Mouse (Mus musculus) layer of hippocampus, adult 8-10 months (tissue): ENCODE measurements around the gene Stk24. TPM values are rescaled to one million over a fixed set of nuclear protein-coding genes. Genes with fewer than 3 reads are reported as not detected.

Experiments used
- DNase-seq, 2 experiments: peaks; one replicate each; pipeline ENCODE4 v3.0.0; 2022; ENCODE audit warnings: low spot score in 2 of 2
- total RNA-seq, 4 experiments: library from RNA; stranded (reverse); gene quantifications; 2 replicates each; pipeline ENCODE4 v1.2.4; 2022

Gene Stk24
- total RNA-seq, 4 experiments from 2014 or later = 52.6 to 80.4 (median 63.4) TPM

DNA sequence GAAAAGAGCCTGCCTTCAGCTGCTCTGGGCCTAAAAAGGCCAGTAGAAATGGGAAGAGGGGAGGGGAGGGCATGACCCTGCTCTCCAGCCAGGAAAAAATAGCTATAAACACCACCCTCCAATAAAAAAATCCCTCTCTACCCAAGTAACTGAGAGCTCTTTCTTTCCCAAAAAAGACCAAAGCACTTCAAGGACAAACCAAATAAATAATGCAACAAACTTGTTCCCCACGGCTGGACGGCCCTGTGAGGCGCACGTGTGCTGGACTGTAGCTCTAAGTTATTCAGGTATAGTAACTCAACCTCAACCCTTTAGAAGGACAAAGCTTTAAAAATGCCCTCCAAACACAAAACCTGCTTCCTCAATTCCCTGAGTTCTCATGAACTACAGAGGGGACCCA is 28.1 kb downstream of the Stk24 start:
- no peak for DNase-seq

- no peak for DNase-seq
Observed at GRCm38 (mm10) chr14:121350011-121350410, 29.8 kb downstream of the Stk24 start.

- no peak for DNase-seq
Observed at GRCm38 (mm10) chr14:121349291-121349690, 30.5 kb downstream of the Stk24 start.

- DNase-seq = no peak
Observed at GRCm38 (mm10) chr14:121348256-121348655, 31.6 kb downstream of the Stk24 start.

DNA sequence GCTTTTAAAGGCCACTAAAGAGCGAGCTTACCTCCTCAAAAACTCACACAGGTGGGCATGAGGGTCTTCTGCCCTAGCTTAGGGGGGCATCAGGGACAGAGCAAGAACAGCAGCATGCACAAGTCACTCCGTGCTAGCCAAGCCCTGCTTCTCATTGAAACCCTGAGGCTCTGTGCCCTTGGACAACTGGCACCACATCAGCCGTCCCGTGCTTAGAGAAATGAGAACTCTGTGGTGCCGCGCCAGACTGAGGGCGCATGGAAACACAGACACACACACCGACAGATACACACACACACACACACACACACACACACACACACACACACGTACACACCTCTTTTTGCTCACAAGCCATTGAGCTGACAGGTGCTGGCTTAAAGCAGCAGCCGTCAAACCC is 32.7 kb downstream of the Stk24 start:
- DNase-seq = no peak

DNA sequence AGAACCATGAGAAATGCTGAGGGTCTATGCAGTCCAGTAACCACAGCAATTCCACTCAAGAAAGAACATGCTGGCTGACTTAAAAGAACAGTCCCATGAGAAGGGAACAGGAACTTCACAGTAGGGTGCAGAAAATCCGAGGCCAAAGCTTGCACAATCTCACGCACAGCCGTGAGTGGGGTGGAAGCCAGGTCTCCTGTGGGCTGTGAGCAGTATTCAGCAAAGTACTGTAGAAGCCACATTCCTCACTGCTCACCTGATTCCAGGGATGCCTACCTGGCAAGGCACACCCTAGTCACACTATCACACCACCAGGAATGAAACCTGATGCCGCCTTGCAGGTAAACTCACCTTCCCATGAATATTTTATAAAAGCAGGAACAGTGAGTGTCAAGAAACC is 33.2 kb downstream of the Stk24 start:
- DNase-seq = no peak

DNA sequence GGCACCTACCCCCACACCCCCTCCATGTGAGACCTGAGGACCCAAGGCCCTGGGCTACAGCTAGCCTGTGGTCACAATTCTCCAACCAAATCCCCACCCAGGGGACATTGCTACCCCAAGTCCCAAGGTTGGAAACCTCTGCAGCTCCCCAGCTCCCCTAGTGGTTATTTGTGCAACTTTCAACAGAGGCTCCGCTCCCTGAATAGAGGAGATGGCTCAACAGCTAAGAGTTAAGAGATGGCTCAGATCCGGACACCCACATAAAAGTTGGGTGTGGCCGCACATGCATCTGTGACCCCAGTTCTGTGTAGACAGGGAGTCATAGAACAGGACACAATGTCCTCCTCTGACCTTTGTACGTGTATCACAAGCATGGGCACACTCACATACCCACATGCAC is 33.8 kb downstream of the Stk24 start:
- DNase-seq = no peak

DNA sequence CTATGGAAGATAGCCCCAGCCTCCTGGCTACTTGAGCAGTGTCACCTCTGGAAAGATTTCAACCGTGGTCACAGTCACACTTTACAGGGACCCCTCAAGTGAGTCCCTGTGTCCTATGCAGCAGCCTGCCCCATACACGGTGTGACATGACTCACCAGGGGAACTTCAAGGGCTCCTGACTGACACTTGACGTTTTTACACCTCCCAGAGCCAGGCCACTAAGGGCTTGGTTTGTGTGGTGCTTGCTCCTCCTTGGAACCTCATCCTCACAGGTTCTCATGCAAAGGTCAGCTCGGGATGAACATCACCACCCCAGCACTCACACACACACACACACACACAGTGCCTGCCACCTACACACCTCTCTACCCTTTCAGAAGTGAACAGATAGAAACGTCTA is 34.9 kb downstream of the Stk24 start:
- no peak for DNase-seq

GRCm38 (mm10) chr14:121342885-121343284 is 36.9 kb downstream of the Stk24 start:
- DNase-seq = no peak

GRCm38 (mm10) chr14:121339951-121340401 is 39.8 kb downstream of the Stk24 start:
- DNase-seq = no peak

DNA sequence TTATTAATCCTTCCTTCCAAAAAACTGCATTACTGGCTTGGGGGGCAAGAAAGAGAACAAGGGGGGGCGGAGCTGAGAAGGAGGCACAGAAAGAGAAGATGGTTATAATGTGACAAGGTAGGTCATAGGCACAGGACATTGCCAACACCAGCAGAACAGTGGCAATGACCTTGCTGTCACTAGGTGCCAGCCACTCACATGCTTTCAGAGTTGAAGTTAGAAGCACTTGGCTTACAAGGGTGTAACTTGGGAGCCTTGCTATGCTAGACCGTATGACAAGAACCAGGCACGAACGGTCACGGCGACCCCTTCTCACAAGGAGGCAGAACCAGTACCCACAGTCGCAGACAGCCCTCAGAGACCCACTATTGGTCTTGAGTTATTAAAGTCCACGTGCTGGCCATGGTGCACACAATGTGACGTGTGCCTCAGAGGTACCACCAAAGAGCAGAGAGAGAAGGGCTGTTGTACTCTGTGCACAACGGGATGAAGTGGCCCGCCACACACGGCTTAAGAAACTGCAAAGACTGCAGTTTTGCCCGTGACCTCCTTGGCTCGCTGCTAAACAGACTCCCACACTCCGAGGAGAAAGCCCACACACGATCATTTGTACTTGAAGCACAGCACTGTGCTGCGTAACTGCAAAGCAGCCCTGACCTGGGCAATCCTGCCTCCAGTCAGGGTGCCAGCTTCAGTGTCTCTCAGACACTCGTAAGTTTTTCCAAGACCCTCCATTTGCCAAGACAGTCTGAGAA is 40.8 kb downstream of the Stk24 start:
- DNase-seq = no peak

- no peak for DNase-seq
Observed at GRCm38 (mm10) chr14:121330090-121330408, 49.8 kb downstream of the Stk24 start.

- DNase-seq = no peak
Observed at GRCm38 (mm10) chr14:121329401-121330089, 50.3 kb downstream of the Stk24 start.

- no peak for DNase-seq
Observed at GRCm38 (mm10) chr14:121328878-121329277, 50.9 kb downstream of the Stk24 start.

GRCm38 (mm10) chr14:121326432-121326831 is 53.4 kb downstream of the Stk24 start:
- DNase-seq = no peak

- DNase-seq = no peak
Observed at GRCm38 (mm10) chr14:121324521-121325330, 55.1 kb downstream of the Stk24 start.

DNA sequence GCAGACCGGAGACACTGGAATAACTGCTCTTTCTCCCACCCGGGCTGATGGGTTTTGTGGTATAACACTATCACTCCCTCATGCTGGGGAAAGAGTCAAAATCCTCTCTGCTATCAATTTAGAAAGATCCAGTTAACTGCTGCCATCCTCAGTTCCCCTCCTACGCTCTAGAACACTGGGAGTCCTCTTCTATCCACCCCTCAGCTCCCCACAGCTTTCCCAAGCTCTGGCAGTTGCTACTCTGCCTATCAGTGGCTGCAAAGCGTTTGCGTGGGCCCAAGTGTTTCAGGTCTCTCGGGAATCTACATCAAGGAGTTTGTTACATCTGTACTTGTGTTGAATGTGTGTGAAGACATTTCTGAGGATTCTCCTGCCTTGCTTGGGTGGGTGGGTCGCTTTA is 57.2 kb downstream of the Stk24 start:
- DNase-seq = peak; percentile 32

- no peak for DNase-seq
Observed at GRCm38 (mm10) chr14:121322150-121322549, 57.7 kb downstream of the Stk24 start.

DNA sequence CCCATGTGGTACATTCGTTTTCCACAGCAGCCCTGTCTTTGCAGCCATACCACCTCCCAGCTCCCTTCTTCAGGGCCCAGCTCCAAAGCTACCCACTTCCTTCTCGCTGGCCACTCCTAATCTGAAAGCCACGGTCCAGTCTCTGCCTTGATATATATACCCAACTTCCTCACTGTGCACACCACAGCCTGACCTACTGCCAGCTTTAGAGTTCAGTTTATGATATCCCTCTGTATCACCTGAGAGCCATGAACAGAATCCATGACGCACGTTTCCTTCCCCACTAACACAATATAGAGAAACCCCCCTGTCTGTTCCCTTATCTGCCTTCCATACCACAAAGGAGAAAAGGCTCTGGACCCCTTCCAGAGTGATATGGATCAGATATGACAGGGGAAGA is 61.4 kb downstream of the Stk24 start:
- no peak for DNase-seq

DNA sequence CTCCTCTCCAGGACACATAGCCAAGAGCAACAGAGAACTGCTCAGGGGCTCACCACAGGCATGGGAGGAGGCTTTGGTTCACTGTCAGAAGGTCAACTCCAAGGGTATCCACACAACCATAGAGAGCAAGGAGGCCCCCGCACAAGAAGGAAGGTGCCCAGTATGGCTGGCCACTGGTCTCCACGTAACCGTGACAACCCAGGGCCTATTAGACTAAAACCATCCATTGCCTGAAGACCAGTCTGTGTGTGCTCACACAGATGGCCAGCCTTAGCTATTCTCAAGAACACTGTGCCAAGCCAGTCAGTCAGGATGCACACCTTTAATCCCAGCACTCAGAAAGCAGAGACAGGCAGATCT is 62.5 kb downstream of the Stk24 start:
- DNase-seq = no peak

DNA sequence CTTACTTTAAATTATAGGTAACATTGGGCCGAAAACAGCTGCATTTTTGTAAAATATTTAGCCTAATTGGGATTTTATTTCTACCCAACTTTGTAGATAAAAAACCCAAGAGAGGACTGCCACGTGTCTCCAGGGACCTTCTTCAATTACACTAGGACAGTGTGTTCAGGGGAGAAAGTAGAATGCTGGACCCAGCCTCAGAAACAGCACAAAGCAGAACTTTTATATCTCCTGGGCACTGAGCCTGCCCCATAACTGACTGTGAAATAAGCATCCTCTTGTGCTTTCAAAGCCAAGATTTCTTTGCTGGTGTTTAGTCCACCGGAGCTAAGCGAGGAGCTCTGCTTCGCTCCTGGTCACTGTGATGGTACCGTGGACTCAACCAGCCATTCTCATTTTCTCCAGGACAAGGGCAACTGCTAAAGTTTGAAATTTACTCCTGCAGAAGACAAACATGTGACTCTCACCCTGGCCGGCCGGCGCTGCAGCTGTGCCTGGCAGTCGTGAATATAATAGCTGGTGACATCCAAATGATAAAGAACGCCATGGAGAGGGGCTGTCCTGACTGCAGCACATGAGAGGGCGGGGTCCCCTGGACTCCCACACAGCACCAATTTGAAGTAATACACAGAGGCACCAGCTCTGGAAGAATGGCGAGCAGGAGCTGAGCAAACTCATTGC is 63.0 kb downstream of the Stk24 start:
- no peak for DNase-seq

DNA sequence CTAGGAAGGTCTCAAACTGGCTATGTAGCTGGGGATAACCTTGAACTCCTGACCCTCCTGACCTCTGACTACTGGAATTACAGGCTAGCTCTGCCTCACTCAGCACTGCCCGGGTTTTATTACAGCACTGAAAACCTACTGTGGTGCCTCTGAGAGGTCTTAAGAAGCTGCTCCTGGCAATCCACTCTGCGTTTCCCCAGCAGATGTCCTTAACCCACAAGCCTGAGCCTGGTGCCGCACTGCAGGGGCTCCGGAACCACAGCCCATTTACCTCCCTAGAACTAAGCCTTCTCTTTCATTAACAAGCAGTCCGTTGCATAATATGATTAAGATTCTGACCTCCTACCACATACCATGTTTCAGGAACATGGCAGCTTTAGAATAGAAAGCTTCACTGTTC is 63.7 kb downstream of the Stk24 start:
- DNase-seq = no peak
